Mouse (Mus musculus): ENCODE measurements around the gene Rbfox2.
"Not testable (repeated sequence)": the region's sequence is repeated elsewhere in the genome, so short reads cannot be mapped to it uniquely, and the experiment has no call there.

Gene Rbfox2

DNA sequence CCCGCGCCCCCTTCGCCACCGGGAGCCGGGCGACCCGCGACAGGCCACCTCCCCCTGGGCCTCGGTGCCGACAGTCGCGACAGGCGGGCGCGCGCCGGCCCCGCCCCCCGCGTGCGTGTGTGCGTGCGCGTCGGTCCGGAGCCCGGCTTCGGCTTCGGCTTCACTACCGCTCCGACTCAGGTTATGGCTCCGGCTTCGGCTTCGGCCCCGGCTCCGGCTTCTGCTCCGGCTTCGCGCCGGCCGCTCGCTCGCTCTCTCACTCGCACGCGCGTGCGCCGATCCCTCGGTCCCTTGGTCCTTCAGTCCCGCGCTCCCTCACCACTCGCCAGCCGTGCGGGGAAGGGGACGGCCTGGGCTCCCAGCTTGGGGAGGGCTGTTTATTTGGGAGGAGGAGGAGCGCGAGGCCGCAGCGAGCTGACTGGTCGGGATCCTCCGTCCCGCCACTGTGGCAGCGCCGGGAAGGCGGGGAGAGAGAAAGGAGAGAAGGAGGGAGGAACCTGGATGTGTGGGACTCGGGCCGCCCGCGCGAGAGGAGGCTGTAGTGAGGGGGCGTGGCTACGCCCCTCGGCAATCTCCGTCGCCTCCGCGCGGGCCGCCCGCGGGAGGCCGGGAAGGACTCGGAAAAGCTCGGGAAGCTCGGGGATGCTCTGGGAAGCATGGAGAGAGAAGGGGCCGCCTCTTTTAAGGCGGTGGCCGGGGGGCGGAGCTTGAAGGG lies at the start of gene Rbfox2:
TSS of gene Rbfox2 (minus strand) at position 458 of the 715 bp plus-strand sequence.
- peak; percentile 96 for DNase-seq (ENCODE audit: extremely low spot score, low spot score)

DNA sequence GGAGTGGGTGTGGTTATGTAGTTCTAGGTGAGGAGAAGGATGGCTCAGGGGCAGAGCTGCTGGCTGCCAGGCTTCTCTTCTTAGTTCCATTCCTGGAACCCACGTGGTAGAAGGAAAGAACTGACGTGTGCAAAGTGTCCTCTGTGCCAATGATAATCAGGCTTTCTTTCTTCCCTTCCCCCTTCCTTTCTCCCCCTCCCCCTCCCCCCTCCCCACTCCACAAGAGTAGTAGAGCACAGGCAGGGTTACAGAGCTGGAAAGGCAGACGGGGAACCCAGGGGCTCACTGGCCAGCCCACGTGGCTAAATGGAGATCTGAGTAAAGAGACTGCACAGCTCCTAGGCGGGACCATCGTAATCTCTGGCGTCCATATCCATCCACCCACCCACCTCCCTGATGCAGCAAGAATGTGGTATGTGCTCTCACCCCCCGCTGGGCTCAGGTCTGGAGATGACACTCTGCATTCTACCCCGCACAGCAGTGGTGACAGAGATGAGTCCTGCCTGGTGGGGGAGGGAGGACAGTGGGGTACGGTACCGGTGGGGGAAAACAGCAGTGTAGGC lies 49.5 kb upstream of the Rbfox2 start:
- peak; percentile 44 for DNase-seq (ENCODE audit: extremely low spot score, low spot score)

DNA sequence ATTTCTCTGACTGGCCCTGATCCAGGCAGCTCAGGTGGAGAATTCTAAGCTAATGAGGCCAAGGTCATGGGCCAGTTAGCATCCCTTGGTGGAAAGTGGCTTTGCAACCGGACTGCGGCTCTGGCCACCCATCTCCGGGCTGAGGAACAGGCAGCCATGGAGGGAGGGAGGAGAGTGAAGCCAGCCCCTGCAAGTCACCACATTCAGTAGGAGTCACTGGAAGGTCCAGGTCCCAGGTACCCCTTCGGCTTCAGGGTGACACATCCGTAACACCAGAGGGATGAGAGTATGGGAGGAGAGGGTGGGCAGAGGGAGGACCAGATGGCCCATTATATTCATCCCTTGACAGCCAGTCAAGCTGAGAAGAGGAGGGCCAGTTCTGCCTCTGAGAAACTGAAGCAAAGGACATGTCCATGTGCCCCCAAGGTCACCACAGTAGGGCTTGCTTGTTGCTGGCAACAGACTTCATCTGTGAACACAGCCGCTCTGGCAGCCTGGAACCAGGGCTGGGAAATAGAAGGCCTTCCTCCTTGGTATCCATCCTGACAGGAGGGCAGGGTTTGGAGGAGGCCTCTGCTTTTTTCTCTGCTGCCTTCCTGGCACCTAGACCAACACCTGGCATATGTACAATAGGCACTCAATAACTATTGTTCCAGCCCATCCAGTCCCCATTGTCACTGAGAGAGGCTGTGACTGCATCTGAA lies 48.2 kb upstream of the Rbfox2 start:
- no peak for DNase-seq (ENCODE audit: extremely low spot score, low spot score)

DNA sequence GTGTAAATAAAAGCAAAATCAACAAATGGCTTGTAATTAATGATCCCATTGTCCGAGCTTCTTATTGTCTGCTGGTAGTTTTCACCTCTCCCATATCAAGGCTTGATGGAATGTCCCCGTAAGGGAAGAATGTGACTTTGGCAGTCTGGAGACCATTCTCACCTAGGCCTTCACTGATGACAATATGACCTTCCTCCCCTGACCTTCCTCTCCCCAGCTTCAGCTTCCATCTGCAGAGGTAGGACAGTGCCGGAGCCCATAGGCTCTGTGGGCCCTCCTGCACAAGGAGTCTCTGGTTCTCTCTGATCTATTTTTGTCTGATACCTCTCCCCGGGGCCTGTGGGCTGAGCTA lies 47.7 kb upstream of the Rbfox2 start:
- DNase-seq (ENCODE audit: extremely low spot score, low spot score) = no peak

DNA sequence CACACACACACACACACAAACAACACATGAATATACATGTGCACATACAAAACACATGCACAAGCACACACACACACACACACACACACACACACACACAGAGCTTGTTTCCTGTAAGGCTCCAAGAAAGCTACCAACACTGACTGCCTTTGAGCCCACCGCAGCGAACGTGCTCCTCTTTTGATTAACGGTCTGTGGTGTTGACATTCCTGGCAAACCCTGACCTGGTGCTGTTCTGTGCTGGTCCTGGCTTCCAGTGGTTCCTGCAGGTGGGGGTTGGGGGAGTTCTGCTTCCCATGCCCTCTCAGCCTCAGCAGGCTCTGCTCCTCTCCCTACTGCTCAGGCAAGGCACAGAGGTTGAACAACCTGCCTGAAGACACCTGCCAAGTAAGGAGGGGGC lies 47.0 kb upstream of the Rbfox2 start:
- DNase-seq (ENCODE audit: extremely low spot score, low spot score) = no peak

DNA sequence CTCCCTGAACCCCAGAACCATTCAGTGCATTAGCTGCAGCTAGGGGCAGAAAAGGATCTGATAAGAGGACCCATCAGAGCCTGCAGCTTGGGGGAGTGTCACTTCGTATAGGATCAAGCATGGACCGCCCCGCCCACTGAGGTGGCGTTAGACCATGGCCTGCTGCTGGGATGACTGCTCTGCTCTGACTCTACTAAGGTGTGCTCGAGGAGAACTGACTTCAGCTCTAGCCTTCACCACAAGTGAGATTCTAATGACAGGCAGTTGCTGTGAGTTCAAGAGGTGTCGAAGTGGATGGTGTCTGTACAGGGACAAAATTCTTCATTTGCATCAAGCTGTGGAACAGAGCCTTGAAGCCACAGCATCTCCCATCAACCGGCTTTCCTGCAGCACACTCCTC lies 46.1 kb upstream of the Rbfox2 start:
- no peak for DNase-seq (ENCODE audit: extremely low spot score, low spot score)

DNA sequence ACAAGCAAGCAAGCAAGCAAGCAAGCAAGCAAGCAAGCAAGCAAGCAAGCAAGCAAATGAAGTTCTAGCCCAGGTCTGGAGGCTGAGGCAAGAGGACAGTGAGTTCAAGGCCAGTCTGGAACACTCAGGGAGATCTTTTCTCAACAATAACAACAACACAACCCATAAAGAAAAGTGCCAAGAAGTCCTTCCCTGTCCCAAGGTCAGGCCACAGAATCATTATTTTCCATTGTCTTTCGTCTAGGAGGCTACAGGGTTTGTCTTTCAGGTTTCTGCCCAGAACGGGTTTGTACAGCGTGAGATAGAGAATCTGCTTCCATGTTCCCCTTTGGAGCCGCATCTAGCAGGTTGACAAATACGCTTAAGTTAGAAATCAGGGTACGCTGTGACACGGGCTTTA lies 43.3 kb upstream of the Rbfox2 start:
- DNase-seq (ENCODE audit: extremely low spot score, low spot score) = no peak

DNA sequence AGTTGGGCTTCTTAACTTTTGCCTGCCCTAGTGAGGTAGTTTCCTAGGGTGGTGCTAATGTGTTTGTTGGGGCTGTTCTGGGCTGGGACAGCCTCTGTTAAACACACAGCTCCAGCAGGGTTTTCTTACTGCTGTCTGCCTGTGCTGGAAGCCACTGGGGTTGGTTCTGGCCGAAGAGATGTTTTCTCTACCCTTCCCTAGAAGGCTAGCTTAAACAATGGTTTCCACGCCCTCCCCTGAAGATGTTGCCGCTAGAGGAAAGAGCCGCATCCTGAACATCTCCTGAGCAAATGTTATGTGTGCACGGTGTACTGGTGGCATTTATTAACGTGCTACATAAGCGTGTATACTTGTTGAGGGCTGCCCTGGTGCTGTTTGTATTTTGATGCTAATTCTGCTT lies 41.3 kb upstream of the Rbfox2 start:
- DNase-seq (ENCODE audit: extremely low spot score, low spot score) = no peak

DNA sequence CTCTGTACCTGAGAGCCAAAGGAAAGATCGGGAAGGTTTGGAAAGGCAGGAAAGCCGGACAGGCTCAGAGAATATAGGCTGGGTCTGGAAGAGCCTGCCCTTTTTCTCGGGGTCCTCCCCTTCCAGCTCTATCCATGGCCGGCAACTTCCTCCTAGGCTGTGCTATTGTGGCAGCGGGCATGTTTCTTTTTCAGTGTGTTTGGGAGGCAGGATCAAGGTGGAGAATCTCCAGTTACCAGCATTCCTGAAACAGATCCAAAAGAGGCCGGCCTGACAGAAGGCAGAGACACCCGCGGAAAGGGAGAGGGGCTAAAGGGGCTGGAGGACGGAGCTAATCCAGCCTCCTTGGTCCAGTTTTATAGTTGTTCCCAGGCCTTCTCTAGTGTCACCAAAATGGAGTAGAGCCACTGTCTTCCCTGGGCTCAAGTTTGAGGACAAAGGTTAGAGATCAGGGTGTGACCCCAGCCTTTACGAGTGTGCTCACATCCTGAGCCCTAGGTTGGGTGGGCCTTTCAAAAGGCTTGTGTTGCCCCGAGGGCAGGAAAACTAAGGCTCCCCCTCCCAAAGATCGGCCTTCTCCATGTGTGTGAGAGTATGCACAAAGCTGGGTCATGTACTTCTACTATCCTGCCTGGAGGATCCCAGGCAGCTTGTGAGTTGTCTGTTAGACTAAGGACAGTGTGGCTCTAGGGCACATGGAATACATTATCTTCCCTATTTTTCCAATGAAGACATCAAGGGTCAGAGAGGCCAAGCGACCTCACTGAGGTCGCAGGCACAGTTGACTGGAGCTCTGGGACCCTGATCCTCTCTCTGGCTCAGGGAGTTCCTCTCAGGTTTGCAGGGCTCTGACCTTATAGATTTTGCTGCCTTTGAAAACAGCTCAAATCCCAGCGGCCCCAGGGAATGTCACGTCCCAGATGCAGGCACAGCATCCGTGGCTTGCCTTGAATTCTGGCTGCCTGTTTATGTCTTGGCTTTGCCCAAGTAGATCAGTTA lies 37.6 kb upstream of the Rbfox2 start:
- DNase-seq (ENCODE audit: extremely low spot score, low spot score) = no peak

DNA sequence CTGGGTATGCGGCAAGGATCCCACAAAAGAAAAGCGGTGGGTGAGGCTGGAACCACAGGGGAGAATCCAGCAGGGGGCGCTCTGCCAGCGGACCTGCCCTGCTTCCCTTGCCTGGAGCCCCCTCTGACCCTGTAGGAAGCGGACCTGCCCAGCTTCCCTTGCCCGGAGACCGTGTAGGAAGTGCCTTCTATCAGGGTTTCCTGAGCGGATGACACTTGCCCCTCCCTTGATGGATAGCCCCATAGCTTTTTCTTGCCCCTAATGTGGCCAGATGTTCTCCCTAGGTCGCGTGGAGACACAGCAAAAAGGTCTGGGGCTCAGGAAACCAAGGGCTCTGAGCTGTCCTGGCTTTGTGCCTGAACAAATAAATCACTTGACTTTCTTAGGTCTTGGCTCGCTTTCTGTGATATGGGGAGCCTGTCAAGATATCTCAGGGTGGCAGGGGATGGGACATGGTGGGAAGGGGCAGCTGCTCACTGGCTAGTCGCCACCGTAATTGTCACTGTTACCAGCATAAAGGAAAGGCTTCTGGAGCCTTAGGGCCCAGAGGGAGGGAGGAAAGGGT lies 36.8 kb upstream of the Rbfox2 start:
- DNase-seq (ENCODE audit: extremely low spot score, low spot score) = peak; percentile 92

DNA sequence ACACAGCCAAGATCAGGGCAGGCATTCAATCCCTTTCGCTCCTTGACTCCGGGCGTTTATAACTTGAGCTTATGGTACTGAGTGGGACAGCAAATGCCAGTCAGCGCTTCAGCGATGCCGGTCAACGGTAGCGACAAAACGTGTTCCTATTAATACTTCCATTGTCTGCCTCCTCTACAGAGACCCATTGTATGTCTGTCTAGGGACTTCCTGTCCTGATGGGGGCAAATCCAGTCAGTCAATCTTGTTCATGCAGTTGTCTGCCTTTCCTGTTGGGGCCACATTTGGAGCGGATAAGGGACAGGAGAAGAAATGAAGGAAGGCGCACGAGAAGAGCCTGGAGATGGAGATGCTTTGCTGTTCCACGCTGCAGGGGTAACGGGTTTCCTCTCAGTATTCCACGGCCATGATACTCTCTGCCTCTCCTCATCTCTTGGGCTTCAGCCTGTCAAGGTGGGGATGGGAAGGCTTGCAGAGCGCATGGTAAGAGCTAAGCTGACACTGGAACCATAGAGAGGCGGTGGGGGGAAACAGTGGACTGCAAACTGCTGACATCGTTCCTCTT lies 36.2 kb upstream of the Rbfox2 start:
- peak; percentile 64 for DNase-seq (ENCODE audit: extremely low spot score, low spot score)

DNA sequence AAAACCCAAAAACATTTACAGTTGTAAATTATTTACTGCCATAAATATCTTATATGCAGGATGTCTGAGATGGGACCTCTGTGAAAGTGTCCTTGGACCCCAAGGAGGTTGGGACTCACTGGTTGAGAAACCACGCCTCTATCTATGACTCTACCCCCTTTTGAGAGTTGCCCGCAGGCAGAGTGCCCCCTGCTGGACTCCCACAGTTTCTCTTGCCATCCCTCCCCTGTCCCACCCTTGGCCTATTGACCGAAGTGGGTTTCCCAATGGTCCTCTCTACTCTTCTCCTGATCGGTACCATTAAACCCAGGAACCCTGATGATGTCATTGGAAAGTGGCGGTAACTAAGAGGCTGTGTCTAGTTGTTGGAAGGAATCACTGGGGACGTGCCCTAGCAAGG lies 35.2 kb upstream of the Rbfox2 start:
- DNase-seq (ENCODE audit: extremely low spot score, low spot score) = no peak

DNA sequence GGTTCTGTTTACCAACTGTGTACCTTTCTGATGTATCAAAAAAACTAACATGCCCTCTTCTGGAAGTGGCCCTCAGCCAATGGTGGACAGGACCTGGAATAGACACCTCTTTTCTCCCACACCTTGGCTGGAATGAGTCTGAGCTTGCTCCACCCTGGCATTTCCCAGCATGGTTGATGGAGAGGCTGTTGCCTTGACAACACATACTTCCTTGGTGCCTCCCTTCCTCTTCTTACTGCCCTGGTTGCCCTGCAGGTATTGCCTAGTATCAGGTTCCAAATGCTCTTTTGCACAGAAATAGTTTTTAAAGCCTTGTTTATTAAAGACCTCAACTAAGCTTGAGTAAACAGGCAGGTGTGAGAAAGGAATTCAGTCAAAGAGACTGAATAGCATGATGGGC lies 33.8 kb upstream of the Rbfox2 start:
- DNase-seq (ENCODE audit: extremely low spot score, low spot score) = no peak

DNA sequence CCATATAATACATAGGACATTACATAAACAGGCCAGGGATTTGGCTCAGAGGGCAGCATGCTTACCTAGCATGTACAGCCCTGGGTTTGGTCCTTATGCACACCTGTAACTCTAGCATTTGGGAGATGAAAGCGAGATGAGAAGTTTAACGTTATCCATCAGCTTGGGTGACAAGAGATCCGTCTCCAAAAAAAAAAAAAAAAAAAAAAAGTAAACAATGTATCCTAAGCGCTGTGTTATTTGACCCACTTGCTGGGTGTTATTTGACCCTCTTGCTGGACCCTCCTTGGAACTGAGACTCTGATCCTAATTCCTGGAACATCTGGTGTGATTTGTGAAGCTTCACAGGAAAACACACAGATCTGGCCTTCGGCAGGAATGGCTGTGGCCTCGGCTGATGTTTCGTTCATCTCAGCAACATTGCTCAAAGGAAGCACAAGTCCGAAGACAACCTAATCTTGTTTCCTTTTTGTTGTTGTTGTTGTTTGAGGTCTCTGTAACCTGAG lies 32.2 kb upstream of the Rbfox2 start:
- no peak for DNase-seq (ENCODE audit: extremely low spot score, low spot score)

DNA sequence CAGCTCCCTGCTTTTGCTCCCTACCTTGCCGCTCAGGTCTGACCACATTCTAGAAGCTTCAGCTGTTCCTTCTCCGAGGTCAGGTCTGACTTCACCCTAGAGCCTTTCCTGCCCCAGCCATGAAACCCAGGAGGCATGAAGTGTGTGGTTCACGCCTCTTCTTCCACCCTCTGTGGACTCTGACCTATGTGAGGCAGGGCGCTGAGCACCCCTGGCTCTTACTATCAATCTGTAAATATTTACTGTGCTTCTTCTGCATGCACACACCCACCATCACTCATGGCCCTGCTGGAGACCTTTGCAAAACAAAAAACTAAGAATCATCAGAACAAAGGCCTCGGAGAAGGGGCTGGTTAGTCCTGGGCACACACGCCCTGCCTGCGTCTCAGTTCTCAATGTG lies 31.6 kb upstream of the Rbfox2 start:
- DNase-seq (ENCODE audit: extremely low spot score, low spot score) = no peak

DNA sequence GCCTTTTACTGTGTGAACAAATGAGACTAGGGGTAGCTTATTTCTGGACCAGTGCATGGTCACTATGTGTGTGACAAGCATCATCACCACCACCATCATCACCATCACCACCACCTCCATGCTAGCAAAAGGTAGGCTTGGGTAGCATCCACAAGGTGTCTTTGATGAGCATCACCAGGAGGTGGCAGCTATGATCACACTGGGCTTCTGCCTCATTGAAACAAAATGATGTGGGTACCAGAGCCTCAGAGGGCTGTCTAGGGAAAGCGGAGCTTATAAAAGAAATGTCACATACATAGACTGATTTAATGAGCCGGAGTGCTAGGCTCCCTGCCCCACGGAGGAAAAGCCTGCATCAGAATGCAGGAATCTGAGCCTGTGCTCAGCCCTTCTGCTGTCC lies 31.1 kb upstream of the Rbfox2 start:
- no peak for DNase-seq (ENCODE audit: extremely low spot score, low spot score)

DNA sequence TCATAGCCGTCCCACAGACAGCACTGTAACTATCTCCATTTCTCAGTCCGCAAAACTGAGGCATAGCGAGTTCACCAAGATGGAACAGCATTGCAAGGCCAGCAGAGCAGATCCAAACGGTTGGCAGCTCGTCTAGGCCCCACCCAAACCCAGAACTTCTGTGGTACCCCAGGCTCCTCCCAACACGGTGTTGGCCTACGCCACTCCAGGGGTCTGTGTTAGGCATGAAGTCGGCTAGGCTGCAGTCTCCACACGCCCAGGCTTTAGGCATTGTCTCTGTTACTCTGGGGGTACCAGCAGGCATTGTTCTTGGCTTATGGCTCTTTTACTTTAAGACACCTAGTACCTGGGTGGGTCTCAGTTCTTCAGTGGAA lies 30.2 kb upstream of the Rbfox2 start:
- no peak for DNase-seq (ENCODE audit: extremely low spot score, low spot score)

DNA sequence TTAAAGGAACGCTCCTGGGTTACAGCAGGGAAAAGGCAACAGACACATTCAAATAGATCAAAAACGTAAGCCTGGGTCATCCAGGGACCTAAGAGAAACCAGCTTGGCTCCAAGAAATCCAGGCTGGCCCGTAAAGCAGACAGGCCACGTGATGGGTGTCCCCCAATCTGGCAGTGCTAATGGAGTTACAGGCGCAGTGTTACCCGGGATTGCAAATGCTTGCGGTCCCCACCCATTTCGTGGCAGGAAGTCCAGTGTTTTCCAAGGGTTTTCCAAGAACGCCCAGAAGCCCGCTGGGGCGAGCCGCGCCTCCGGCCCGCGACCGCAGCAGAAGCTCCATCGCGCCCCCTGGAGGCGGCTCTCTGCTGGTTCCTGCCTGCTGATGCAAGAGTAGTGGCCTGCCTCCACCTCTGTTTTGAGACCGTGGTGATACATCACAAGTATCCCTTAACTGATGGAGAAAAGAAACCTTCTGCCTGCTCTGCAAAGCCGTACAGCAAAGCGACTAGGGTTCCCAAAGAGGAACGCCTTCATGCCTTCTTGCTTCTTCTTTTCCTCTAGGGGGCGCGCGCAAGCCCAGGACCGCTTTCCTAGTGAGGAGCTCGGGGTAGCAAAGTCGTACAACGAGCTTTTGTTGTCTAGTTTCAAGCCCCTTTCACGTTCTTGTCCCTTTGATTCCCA lies 29.6 kb upstream of the Rbfox2 start:
- DNase-seq (ENCODE audit: extremely low spot score, low spot score) = peak; percentile 95

DNA sequence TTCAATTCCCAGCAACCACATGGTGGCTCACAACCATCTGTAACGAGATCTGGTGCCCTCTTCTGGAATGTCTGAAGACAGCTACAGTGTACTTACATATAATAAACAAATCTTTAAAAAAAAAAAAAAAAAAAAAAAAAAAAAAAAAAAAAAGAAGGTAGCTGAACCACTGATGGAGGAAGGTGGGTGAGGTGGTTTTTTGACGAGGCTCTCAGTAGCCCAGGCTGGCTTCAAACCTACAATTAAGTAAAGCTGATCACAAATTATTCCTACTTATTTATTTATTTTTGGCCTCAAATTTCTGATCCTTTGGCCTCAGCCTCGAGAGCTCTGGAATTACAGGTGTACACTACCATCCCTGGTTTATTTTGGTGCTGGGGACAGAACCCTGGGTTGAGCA lies 28.4 kb upstream of the Rbfox2 start:
- DNase-seq (ENCODE audit: extremely low spot score, low spot score) = not testable (repeated sequence)

DNA sequence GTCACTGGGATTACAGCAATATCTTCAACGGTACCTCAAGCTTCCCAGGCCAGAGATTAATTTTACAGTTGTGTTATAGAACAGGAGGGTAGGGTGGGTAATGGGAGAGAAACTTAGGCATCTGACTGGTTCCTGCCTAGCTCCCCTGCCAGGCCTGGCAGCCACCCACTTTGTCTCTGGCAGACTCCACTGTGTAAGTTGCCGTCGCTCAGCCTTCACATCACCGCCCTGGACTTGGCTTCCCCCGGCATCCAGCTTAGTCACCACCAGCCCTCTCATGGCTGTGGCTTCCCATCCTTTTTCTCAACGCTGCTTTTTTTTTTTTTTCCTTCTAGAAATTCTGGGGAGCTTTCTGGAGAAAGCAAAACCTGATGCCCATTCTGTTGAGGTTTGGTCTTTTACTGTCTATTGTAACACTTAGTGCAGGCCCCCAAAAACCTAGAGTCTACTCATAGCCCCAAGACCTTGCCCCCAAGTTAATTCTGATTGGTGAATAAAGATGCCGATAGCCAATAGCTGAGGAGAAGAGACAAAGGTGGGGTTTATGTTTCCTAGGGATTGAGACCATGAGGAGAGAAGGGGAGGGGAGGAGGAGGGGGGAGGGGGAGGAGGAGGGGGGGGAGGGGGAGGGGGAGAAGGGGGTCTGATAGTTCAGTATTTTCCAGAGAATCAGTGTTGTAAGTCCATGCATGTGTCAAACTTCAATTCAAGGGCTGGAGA lies 25.6 kb upstream of the Rbfox2 start:
- DNase-seq (ENCODE audit: extremely low spot score, low spot score) = no peak

Measured in neural tube, embryonic 10.5 days (tissue).